Mouse (Mus musculus) erythroblast, adult 5-6 weeks (primary cell): ENCODE data around the gene Phc1. TPM values are rescaled to one million over a fixed set of nuclear protein-coding genes. Genes with fewer than 3 reads are reported as not detected.

Experiments
- ATAC-seq: replicated peaks from 2 replicates; pipeline ENCODE4 v1.8.0; 2016; ENCODE audit warnings: moderate number of reproducible peaks, mild to moderate bottlenecking, moderate TSS enrichment, inconsistent platforms; ENCODE audit not compliant: poor library complexity, low FRiP score, severe bottlenecking
- total RNA-seq, 2 experiments: library from RNA; stranded (forward) in 1 of 2; stranded (reverse) in 1 of 2; fragments of 150-400 nt in 1 of 2; fragments of 200-764, 138-1000 nt in 1 of 2; gene quantifications; 2 replicates each; pipeline versions ENCODE4 v1.2.3 to v1.2.4; 2015 to 2017; ENCODE audit warnings: low replicate concordance in 2 of 2

Phc1 gene
- total RNA-seq, 2 experiments from 2014 or later = 0.34 to 15.9 TPM

DNA sequence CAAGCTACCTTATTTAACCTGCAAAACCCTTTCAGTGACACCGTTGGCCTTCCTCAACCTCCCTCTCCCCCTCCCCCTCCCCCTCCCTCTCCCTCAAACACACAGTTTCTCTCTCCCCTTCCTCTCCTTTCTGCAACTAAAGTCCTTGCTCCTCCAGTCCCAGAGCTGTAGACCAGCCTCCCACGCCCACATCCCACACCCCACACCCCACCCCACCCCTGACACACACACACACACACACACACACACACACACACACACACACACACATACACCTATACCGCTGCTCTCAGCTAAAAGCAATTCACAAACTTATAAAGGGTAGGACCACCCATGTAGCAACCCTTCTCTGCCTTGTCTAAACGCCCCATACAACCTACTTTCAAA is 42.1 kb downstream of the Phc1 start:
- no peak for ATAC-seq

DNA sequence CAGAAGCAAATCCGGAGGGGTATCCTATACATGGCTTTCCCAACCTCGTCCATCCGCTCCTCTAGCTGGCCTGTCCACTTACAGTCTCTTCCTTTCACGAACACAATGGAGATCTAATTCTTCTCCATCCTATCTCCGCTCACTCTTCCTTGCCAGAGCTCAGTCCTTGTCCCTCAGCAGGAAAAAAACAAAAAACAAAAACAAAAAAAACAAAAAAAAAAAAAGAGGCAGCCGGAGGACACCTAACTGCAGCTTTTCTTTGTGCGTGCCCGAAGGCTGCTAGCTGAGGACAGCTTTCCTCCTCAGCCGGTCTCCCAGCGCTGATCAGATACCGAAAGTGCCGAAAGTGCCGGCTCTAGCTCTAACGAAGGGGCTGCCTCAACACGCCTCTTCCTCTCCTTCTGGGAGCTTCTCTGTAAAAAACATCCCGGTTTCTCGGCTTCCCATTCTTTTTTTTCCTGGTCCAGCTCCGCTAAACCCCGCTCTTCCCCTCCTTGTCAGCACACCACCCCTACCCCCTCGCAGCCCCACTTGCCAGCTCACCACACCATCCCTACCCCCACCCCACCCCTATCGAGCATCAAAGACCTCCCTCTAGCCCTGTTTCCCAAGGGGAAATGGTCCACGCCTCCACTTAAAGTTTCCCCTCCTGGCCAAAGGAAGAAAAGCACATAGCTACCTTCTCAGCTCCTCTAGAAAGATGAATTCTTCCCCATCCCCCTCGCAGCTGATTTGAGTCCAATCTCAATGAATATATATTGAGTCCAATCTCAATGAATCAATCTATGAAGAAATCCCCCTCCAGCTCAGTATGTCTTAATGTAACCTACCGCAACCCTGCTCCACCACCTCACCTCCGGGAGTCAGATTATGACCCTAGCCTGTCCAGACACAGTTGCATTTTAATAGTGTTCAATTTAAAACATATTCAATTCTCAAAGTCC is 42.8 kb downstream of the Phc1 start:
- ATAC-seq = no peak

- no peak for ATAC-seq
Measured at GRCm38 (mm10) chr6:122296918-122297278, 43.5 kb downstream of the Phc1 start.

- ATAC-seq = no peak
Measured at GRCm38 (mm10) chr6:122295242-122295641, 45.1 kb downstream of the Phc1 start.

GRCm38 (mm10) chr6:122294290-122294689 is 46.1 kb downstream of the Phc1 start:
- no peak for ATAC-seq

- ATAC-seq = no peak
Measured at GRCm38 (mm10) chr6:122293796-122294195, 46.6 kb downstream of the Phc1 start.

- no peak for ATAC-seq
Measured at GRCm38 (mm10) chr6:122293121-122293520, 47.2 kb downstream of the Phc1 start.

GRCm38 (mm10) chr6:122292184-122292583 is 48.2 kb downstream of the Phc1 start:
- ATAC-seq = no peak

DNA sequence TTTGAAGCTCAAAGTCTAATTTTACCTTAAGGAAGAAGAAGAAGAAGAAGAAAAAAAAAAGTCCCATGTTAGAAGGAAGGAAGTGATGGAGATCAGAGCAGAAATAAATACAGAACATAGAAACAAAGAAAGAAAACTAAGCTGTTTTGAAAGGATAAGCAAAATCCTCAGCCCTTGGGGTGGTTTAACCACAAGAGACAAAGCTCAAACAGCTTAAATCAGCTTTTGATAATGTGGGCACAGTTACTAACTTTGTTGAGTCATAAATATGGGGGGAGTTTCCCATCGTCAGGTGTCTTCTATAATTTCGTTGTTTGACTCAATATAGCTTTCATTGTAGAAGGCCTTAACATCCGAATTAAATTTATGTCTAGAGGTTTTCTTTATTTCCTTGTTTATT is 48.6 kb downstream of the Phc1 start:
- ATAC-seq = no peak

- no peak for ATAC-seq
Measured at GRCm38 (mm10) chr6:122291264-122291663, 49.1 kb downstream of the Phc1 start.

GRCm38 (mm10) chr6:122290253-122290652 is 50.1 kb downstream of the Phc1 start:
- ATAC-seq = no peak

DNA sequence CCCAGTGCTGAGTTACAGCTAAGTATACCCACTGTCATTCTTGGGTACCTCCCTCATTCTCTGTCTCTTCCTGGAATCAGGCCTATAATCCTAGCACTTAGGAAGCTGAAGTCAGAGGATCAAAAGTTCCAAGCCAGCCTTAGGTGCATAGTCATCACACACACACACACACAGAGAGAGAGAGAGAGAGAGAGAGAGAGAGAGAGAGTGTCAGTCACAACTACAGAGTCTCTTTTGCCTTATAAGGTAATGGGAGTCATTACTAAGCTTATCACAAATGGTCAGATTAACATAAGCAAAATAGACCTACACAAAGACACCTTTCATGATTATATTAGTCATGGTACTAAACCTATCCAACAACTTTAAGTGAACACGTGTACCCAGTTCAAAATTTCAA is 51.0 kb downstream of the Phc1 start:
- no peak for ATAC-seq

GRCm38 (mm10) chr6:122288263-122288662 is 52.1 kb downstream of the Phc1 start:
- no peak for ATAC-seq

DNA sequence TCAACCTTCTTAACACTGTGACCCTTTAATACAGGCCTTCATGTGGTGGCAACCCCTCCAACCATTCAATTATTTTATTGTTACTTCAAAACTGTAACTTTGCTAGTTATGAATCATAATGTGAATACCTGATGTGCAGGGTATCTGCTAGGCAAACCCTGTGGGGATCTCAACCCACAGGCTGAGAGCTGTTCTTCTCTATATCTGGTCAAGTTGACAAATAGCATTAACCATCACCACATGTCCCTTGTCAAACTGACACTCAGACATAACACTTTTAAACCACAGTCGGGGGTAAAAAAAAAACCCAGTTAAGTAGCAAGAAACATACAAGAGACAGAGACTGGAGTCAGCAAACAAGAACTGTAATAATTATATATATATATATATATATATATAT is 55.5 kb downstream of the Phc1 start:
- ATAC-seq = no peak

- no peak for ATAC-seq
Measured at GRCm38 (mm10) chr6:122284304-122284703, 56.1 kb downstream of the Phc1 start.

DNA sequence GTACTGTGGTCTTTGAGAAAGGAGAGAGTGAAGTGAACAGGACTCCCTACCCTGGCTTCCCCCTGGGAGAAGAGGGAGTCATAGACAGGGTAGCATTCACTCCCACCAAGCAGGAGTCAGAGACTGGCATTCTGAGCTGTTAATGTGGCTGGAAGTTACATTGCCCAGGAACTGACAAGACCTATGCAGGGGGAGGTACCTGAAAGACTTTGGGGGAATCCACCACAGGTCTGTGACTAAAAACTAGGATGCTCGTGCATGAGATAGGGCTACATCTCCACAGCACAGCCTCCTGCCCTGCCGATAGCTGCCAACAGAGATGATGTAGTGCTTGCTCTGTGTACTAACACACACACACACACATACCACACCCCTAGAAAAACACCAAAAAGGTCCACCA is 56.9 kb downstream of the Phc1 start:
- no peak for ATAC-seq

DNA sequence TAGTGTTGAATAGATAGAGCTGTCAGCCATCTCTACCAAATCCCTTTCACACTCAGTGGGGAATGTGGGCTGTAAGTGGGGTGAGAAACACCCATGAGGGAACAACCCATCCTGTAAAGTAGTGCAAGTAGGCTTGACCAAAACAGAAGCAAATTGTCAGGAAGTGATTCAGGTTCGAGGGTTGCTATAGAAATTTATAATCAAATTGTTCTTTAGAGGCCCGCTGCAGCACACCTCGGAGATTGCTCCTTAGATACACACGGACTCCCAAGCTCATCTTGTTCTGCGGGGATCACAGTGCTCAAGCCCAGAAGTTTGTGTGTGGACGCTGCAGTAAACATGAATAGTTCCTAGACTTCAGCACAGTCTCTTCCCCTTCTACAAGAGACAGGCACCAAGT is 57.6 kb downstream of the Phc1 start, which contains the start of gene Klrg1:
Gene Klrg1, minus strand, starts transcription at position 101 of the 400 bp plus-strand sequence.
- no peak for ATAC-seq

- ATAC-seq = no peak
Measured at GRCm38 (mm10) chr6:122276565-122276964, 63.8 kb downstream of the Phc1 start.

DNA sequence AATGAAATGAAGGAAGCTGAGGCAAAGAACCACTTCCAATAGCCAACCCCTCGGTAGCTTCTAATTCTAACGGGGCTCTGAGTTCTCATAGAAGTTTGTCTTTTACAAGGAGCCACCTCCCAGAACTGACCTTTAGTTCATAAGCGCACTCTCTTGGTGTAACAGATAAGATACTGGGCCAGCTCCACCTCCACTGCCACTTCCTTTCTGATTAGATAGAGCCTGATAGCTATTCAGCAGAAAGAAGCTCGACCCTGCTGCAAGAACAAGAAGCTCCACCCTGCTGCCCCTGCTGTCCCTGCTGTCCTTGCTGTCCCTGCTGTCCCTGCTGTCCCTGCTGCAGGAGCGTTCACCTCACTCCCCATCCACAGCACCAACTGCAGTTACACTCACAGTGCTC is 65.8 kb downstream of the Phc1 start:
- no peak for ATAC-seq

DNA sequence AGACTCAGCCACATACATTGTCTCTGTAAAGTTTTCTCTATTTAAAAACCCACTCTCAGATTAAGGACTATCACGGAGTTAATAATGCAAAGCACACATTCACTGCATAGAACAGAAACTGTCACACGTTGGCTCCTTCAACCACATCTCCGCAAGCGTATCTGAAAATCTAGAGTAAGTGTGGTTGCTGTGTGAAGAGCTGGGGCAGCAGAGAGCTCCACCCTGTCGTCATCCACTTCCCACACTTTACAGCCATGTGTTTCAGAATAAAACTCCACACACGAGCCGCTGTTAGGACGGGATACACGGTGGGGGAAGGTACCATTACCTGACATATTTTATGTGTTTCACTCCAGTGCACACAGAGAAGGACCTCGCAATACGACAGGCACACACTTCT is 70.2 kb downstream of the Phc1 start:
- no peak for ATAC-seq

DNA sequence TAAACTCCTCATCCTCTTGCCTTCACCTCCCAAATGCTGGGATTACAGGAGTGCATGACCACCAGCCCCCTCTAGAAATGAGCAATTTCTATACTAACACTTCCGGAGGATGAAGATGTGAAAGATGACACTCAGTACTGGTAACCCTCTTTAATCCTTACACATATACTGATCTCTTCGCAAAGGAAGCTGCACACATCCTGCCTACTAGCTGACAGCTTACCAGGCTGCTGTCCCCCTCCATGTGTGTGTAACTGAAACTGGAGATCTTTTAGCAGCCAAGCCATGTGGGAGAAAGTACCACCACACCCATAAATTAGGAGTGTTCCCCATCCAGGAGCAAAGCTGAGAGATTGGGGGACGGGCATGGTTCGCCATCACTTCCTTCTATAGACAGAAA is 71.2 kb downstream of the Phc1 start:
- no peak for ATAC-seq

- ATAC-seq = no peak
Measured at GRCm38 (mm10) chr6:122268561-122268960, 71.8 kb downstream of the Phc1 start.
